10 mouse cellular contexts compared by ENCODE assay signal in genomic region chr3:21633600-21634221, GRCm38 (mm10).
DNase-seq lines count a peak whose midpoint lies in the region; ATAC-seq and TF ChIP-seq lines count a peak whose summit lies in the region.
"Had no signal": no experiment of that assay in that cellular context is flagged by ENCODE, and none has a peak within 500 bp of the region (broad histone marks: within the 10 kb centered on the region; RNA-seq: fewer than 3 reads in every experiment).

No protein-coding gene starts in this region.

- 51% methylated on average over 1 of the region's 1 CpGs for WGBS in hindbrain, embryonic 12.5 days
- WGBS in hindbrain, embryonic 10.5 days = 65% methylated on average over 1 of the region's 1 CpGs
- 33% methylated on average over 1 of the region's 1 CpGs for WGBS in heart, embryonic 15.5 days

- DNase-seq in hindbrain, embryonic 10.5 days (ENCODE audit: low spot score) = no peak
- DNase-seq in MEL (ENCODE audit: low read depth, low spot score) = peak; percentile 84
- DNase-seq in lung, postnatal 36 days = peak; percentile 40
- no peak for DNase-seq in gastrocnemius, postnatal 36 days
- DNase-seq in adrenal gland, adult 8-10 months = no peak
- no peak for DNase-seq in embryo, embryonic 10.5 days (ENCODE audit: low spot score)

- H3K36me3 ChIP-seq in hindbrain, embryonic 12.5 days = no peaks in the 10 kb centered on the region
- H3K36me3 ChIP-seq in hindbrain, embryonic 10.5 days = no peaks in the 10 kb centered on the region
- H3K36me3 ChIP-seq in MEL (ENCODE audit: control insufficient read depth in 1 of 2, insufficient read depth in 2 of 2, low read length in 2 of 2) = peaks cover 0 to 3% of the 10 kb centered on the region in 2 experiments; a peak in 1 of 4 replicates
- H3K36me3 ChIP-seq in heart, embryonic 15.5 days = no peaks in the 10 kb centered on the region
- H3K36me3 ChIP-seq: G1E; liver, embryonic 15.5 days had no signal

- peak; percentile 66 for ATAC-seq in hindbrain, embryonic 12.5 days (ENCODE audit: low FRiP score)
- ATAC-seq in heart, embryonic 15.5 days (replicated peaks; ENCODE audit: insufficient number of reproducible peaks, insufficient read depth, low FRiP score, low read depth) = 0 out of 2 replicates have a peak, but pooled peaks have one; percentile 27

- no peaks in the 10 kb centered on the region for H3K79me2 ChIP-seq in MEL (ENCODE audit: control insufficient read depth, insufficient read depth, low read length, poor library complexity)

- no peaks in the 10 kb centered on the region for H3K27me3 ChIP-seq in hindbrain, embryonic 12.5 days
- H3K27me3 ChIP-seq in hindbrain, embryonic 10.5 days (ENCODE audit: insufficient read depth, poor library complexity, severe bottlenecking) = no peaks in the 10 kb centered on the region
- H3K27me3 ChIP-seq in MEL (ENCODE audit: control insufficient read depth in 1 of 2, insufficient read depth in 2 of 2, low read length in 2 of 2) = no peaks in the 10 kb centered on the region
- no peaks in the 10 kb centered on the region for H3K27me3 ChIP-seq in heart, embryonic 15.5 days
- H3K27me3 ChIP-seq: liver, embryonic 15.5 days had no signal

- H3K4me2 ChIP-seq in hindbrain, embryonic 12.5 days (replicated peaks) = no peak overlapping the region
- no peak overlapping the region for H3K4me2 ChIP-seq in heart, embryonic 15.5 days
- H3K4me2 ChIP-seq: liver, embryonic 15.5 days had no signal

- TF ChIP-seq CTCF in MEL (IDR thresholded peaks at IDR 0.05 in 2 of 3, conservative IDR thresholded peaks at IDR 0.05 in 1 of 3; ENCODE audit: control insufficient read depth in 1 of 3, insufficient read depth in 1 of 3, low read depth in 2 of 3, low read length in 3 of 3, poor library complexity in 1 of 3, severe bottlenecking in 1 of 3) = no peak

- H3K27ac ChIP-seq in hindbrain, embryonic 12.5 days = no peak overlapping the region
- no peak overlapping the region for H3K27ac ChIP-seq in hindbrain, embryonic 10.5 days
- no peak overlapping the region for H3K27ac ChIP-seq in MEL (ENCODE audit: control insufficient read depth, low read depth, low read length)
- H3K27ac ChIP-seq in heart, embryonic 15.5 days = peak overlapping the region; percentile 14; the same call in 1 of the 2 replicates
- H3K27ac ChIP-seq: liver, embryonic 15.5 days had no signal

- TF ChIP-seq EP300 in MEL (IDR thresholded peaks at IDR 0.05; ENCODE audit: low read depth in 1 of 2, low read length in 2 of 2) = peak; percentile 58 to 59

- 0 out of 2 replicates have a peak, but pooled peaks cover 4% of the 10 kb centered on the region for H3K4me1 ChIP-seq in hindbrain, embryonic 12.5 days
- H3K4me1 ChIP-seq in hindbrain, embryonic 10.5 days (replicated peaks) = peaks cover 3% of the 10 kb centered on the region; the same call in 1 of the 2 replicates
- peaks cover 0 to 3% of the 10 kb centered on the region in 2 experiments; a peak in 2 of 4 replicates for H3K4me1 ChIP-seq in MEL (ENCODE audit: control insufficient read depth in 1 of 2, insufficient read depth in 2 of 2, low read length in 2 of 2)
- peaks cover 7% of the 10 kb centered on the region for H3K4me1 ChIP-seq in heart, embryonic 15.5 days (replicated peaks)
- H3K4me1 ChIP-seq: liver, embryonic 15.5 days had no signal

- peak; percentile 14 for TF ChIP-seq RAD21 in MEL (IDR thresholded peaks at IDR 0.05; ENCODE audit: low read depth, low read length)

- H3K9me3 ChIP-seq in hindbrain, embryonic 12.5 days (replicated peaks) = no peaks in the 10 kb centered on the region
- H3K9me3 ChIP-seq in hindbrain, embryonic 10.5 days = no peaks in the 10 kb centered on the region
- no peaks in the 10 kb centered on the region for H3K9me3 ChIP-seq in MEL (replicated peaks; ENCODE audit: insufficient read depth, low read length)
- no peaks in the 10 kb centered on the region for H3K9me3 ChIP-seq in heart, embryonic 15.5 days (replicated peaks)
- H3K9me3 ChIP-seq: G1E; liver, embryonic 15.5 days had no signal

- H3K4me3 ChIP-seq in hindbrain, embryonic 12.5 days = no peak overlapping the region
- no peak overlapping the region for H3K4me3 ChIP-seq in hindbrain, embryonic 10.5 days
- H3K4me3 ChIP-seq in MEL (ENCODE audit: control insufficient read depth in 1 of 2, insufficient read depth in 1 of 2, low read depth in 2 of 2, low read length in 2 of 2) = 0 out of 4 replicates have a peak overlapping the region, but pooled peaks of 1 of the 2 experiments have one; percentile 12
- H3K4me3 ChIP-seq in heart, embryonic 15.5 days = no peak overlapping the region
- H3K4me3 ChIP-seq: liver, embryonic 15.5 days had no signal

- intact Hi-C loops in gastrocnemius, postnatal 36 days (cut with DNase I) = no loop called here

- no peak for TF ChIP-seq POLR2A in MEL (IDR thresholded peaks at IDR 0.05; ENCODE audit: control insufficient read depth in 1 of 2, insufficient read depth in 1 of 2, low read depth in 1 of 2, low read length in 2 of 2, poor library complexity in 1 of 2)

- no peak overlapping the region for H3K9ac ChIP-seq in hindbrain, embryonic 12.5 days
- no peak overlapping the region for H3K9ac ChIP-seq in MEL (ENCODE audit: control insufficient read depth, low read depth, low read length, poor library complexity, severe bottlenecking)
- no peak overlapping the region for H3K9ac ChIP-seq in heart, embryonic 15.5 days
- H3K9ac ChIP-seq: liver, embryonic 15.5 days had no signal

TF ChIP-seq in MEL, 35 proteins besides CTCF, POLR2A, EP300 and RAD21:
- TF ChIP-seq NRF1 (IDR thresholded peaks at IDR 0.05; ENCODE audit: insufficient read depth, low read depth, low read length, poor library complexity, severe bottlenecking) = no peak
- TF ChIP-seq UBTF (IDR thresholded peaks at IDR 0.05; ENCODE audit: borderline replicate concordance, insufficient read depth, low read depth, low read length) = no peak
- TF ChIP-seq TCF12 (IDR thresholded peaks at IDR 0.05; ENCODE audit: low read depth, low read length) = peak; percentile 35; the same call in 1 of the 2 replicates
- TF ChIP-seq SIN3A (IDR thresholded peaks at IDR 0.05; ENCODE audit: low read length) = no peak
- TF ChIP-seq CHD2 (IDR thresholded peaks at IDR 0.05; ENCODE audit: low read length) = peak; percentile 45
- TF ChIP-seq CHD1 (IDR thresholded peaks at IDR 0.05; ENCODE audit: low read depth, low read length) = no peak
- TF ChIP-seq POLR2AphosphoS2 (IDR thresholded peaks at IDR 0.05; ENCODE audit: low read length) = no peak
- TF ChIP-seq ZNF384 (IDR thresholded peaks at IDR 0.05; ENCODE audit: low read depth, low read length) = no peak
- no peak for TF ChIP-seq ZMIZ1 (IDR thresholded peaks at IDR 0.05; ENCODE audit: low read depth, low read length)
- TF ChIP-seq TAL1 (IDR thresholded peaks at IDR 0.05; ENCODE audit: low read length) = no peak
- no peak for TF ChIP-seq POLR2AphosphoS5 (IDR thresholded peaks at IDR 0.05; ENCODE audit: borderline replicate concordance, low read depth, low read length)
- TF ChIP-seq ZKSCAN1 (IDR thresholded peaks at IDR 0.05; ENCODE audit: low read depth, low read length) = no peak
- no peak for TF ChIP-seq MYC (IDR thresholded peaks at IDR 0.05; ENCODE audit: low read depth, low read length)
- no peak for TF ChIP-seq MYB (IDR thresholded peaks at IDR 0.05; ENCODE audit: low read depth, low read length)
- TF ChIP-seq MAZ (IDR thresholded peaks at IDR 0.05; ENCODE audit: low read depth, low read length) = no peak
- TF ChIP-seq USF2 (IDR thresholded peaks at IDR 0.05; ENCODE audit: borderline replicate concordance in 1 of 2, insufficient read depth in 1 of 2, low read depth in 1 of 2, low read length in 2 of 2) = no peak
- TF ChIP-seq MXI1 (IDR thresholded peaks at IDR 0.05; ENCODE audit: low read depth, low read length) = no peak
- no peak for TF ChIP-seq KAT2A (conservative IDR thresholded peaks at IDR 0.05; ENCODE audit: low read depth, low read length)
- no peak for TF ChIP-seq MEF2A (IDR thresholded peaks at IDR 0.05; ENCODE audit: extremely low read depth, insufficient replicate concordance, low read depth, low read length, poor library complexity, severe bottlenecking)
- peak; percentile 34; the same call in 1 of the 2 replicates for TF ChIP-seq GATA1 (IDR thresholded peaks at IDR 0.05; ENCODE audit: low read depth, low read length)
- no peak for TF ChIP-seq BHLHE40 (IDR thresholded peaks at IDR 0.05; ENCODE audit: borderline replicate concordance, low read depth, low read length)
- no peak for TF ChIP-seq MAFK (IDR thresholded peaks at IDR 0.05; ENCODE audit: borderline replicate concordance, low read depth, low read length)
- TF ChIP-seq NELFE (IDR thresholded peaks at IDR 0.05; ENCODE audit: low read depth, low read length) = no peak
- peak; percentile 78 for TF ChIP-seq ETS1 (IDR thresholded peaks at IDR 0.05; ENCODE audit: low read depth, low read length)
- TF ChIP-seq HCFC1 (IDR thresholded peaks at IDR 0.05; ENCODE audit: low read depth, low read length) = 0 out of 2 replicates have a peak, but pooled peaks have one; percentile 16
- peak; percentile 32; the same call in 1 of the 2 replicates for TF ChIP-seq RCOR1 (IDR thresholded peaks at IDR 0.05; ENCODE audit: low read depth, low read length)
- no peak; the same call in 1 of the 2 replicates for TF ChIP-seq SMC3 (IDR thresholded peaks at IDR 0.05; ENCODE audit: low read depth, low read length)
- no peak for TF ChIP-seq ZC3H11A (IDR thresholded peaks at IDR 0.05; ENCODE audit: low read depth, low read length)
- no peak for TF ChIP-seq ELF1 (IDR thresholded peaks at IDR 0.05; ENCODE audit: low read depth, low read length)
- no peak for TF ChIP-seq MAX (IDR thresholded peaks at IDR 0.05; ENCODE audit: low read length)

Comparison
In these comparisons a context has a peak if more than half of its experiments do, and no peak if none do; other contexts are left out.
1. DNase-seq: peak in MEL (single experiment) and lung, postnatal 36 days (single experiment); none in hindbrain, embryonic 10.5 days (single experiment), gastrocnemius, postnatal 36 days (0 of 2), adrenal gland, adult 8-10 months (single experiment) and embryo, embryonic 10.5 days (single experiment).